ENCODE assay signal across 8 mouse cellular contexts in genomic region chr11:79778522-79778921, GRCm38 (mm10).
A peak's percentile ranks its signal among the peaks of the same experiment; 100 is the strongest.
DNase-seq lines count a peak whose midpoint lies in the region; ATAC-seq and TF ChIP-seq lines count a peak whose summit lies in the region.
"Had no signal": no experiment of that assay in that cellular context is flagged by ENCODE, and none has a peak within 500 bp of the region (broad histone marks: within the 10 kb centered on the region; RNA-seq: fewer than 3 reads in every experiment).

No protein-coding gene starts in this region.

- no peaks in the 10 kb centered on the region for H3K27me3 ChIP-seq in kidney, embryonic 14.5 days (ENCODE audit: control insufficient read depth, insufficient read depth, low read length)
- no peaks in the 10 kb centered on the region for H3K27me3 ChIP-seq in C2C12 (ENCODE audit: control insufficient read depth, insufficient read depth, insufficient read length)

- no peaks in the 10 kb centered on the region for H3K36me3 ChIP-seq in kidney, embryonic 14.5 days (ENCODE audit: control insufficient read depth, insufficient read depth, low read length)
- H3K36me3 ChIP-seq in C2C12 (ENCODE audit: control insufficient read depth, insufficient read depth) = no peaks in the 10 kb centered on the region

- no peaks in the 10 kb centered on the region for H3K79me3 ChIP-seq in C2C12 (ENCODE audit: low read depth)

- H3K9ac ChIP-seq in kidney, embryonic 14.5 days (ENCODE audit: low read depth, low read length) = no peak overlapping the region

- H3K4me3 ChIP-seq in kidney, embryonic 14.5 days (ENCODE audit: low read length) = no peak overlapping the region
- no peak overlapping the region for H3K4me3 ChIP-seq in C2C12 (ENCODE audit: insufficient read depth, poor library complexity, severe bottlenecking)
- no peak overlapping the region for H3K4me3 ChIP-seq in layer of hippocampus, adult 2 months

- no peak overlapping the region for H3K27ac ChIP-seq in kidney, embryonic 14.5 days (ENCODE audit: low read depth, low read length)
- no peak overlapping the region for H3K27ac ChIP-seq in layer of hippocampus, adult 2 months

- no peaks in the 10 kb centered on the region for H3K79me2 ChIP-seq in C2C12 (ENCODE audit: control insufficient read depth, insufficient read depth)

- H3K4me1 ChIP-seq in kidney, embryonic 14.5 days (ENCODE audit: control insufficient read depth, insufficient read depth, low read length) = 0 out of 2 replicates have a peak, but pooled peaks cover 4% of the 10 kb centered on the region

- DNase-seq in kidney, adult 11 months = peak; percentile 40
- peak; percentile 64 to 73 for DNase-seq in adrenal gland, postnatal 36 days
- peak; percentile 43 to 74 for DNase-seq in kidney, postnatal 25 days
- DNase-seq in layer of hippocampus, adult 2 months (ENCODE audit: low spot score in 2 of 2) = no peak
- DNase-seq in yolk sac, embryonic 10.5 days (ENCODE audit: low spot score) = no peak
- DNase-seq: cerebellum, adult 9-10 months had no signal

- no peak for ATAC-seq in kidney, embryonic 14.5 days (ENCODE audit: low FRiP score, low TSS enrichment)

- 78% methylated on average over 5 of the region's 5 CpGs for WGBS in kidney, embryonic 14.5 days

- H3K4me2 ChIP-seq in kidney, embryonic 14.5 days (replicated peaks; ENCODE audit: low read depth, low read length) = no peak overlapping the region

- TF ChIP-seq CTCF in C2C12 (IDR thresholded peaks at IDR 0.05; ENCODE audit: control insufficient read depth, insufficient read depth, insufficient read length) = no peak
- no peak for TF ChIP-seq CTCF in layer of hippocampus, adult 2 months (conservative IDR thresholded peaks at IDR 0.05)

- no peak overlapping the region for H3ac ChIP-seq in C2C12 (ENCODE audit: control insufficient read depth, insufficient read length, low read depth)

- no peaks in the 10 kb centered on the region for H3K9me3 ChIP-seq in kidney, embryonic 14.5 days (ENCODE audit: control insufficient read depth, low read length)

TF ChIP-seq in C2C12, 6 proteins besides CTCF, POLR2A, EP300 and RAD21:
- no peak for TF ChIP-seq CEBPB (IDR thresholded peaks at IDR 0.05; ENCODE audit: low read depth)
- TF ChIP-seq MAX (IDR thresholded peaks at IDR 0.05) = peak; percentile 33

Comparison
In these comparisons a context has a peak if more than half of its experiments do, and no peak if none do; other contexts are left out.
1. DNase-seq: peak in kidney, adult 11 months (single experiment), adrenal gland, postnatal 36 days (2 of 2) and kidney, postnatal 25 days (2 of 2); none in layer of hippocampus, adult 2 months (0 of 2) and yolk sac, embryonic 10.5 days (single experiment).